Mouse (Mus musculus): Measurements from ENCODE around the gene Dhrs2.

DNA sequence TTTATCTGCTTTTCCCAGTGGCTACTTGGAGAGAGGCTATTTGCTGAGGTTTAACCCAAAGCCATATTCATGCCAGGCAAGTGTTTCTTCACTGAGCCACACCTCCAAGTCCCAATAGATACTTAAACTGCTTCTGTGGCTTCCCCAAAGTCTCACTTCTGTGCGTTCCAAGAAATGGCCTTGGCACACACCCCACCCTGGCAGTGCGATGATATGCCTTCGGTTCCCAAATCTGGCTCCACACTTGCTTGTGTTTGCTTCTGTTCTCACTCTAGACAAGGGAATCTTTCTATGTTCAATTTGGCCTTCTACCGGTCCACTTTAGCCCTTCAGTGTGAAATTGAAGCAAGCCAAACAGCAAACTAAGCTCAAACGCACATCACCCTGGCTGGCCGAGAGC, 53.0 kb downstream of the Dhrs2 start:
- TF ChIP-seq CTCF (IDR thresholded peaks at IDR 0.05; ENCODE audit: control insufficient read depth, insufficient read depth, insufficient replicate concordance, low read depth, low read length) (no peak), POLR2A (IDR thresholded peaks at IDR 0.05; ENCODE audit: control insufficient read depth, low read depth, low read length) (no peak)

Data from testis, adult 2 months (tissue).